Mouse (Mus musculus) thymus, adult 18-20 months (tissue): ENCODE results near the gene Gm45213.

Source experiments
- DNase-seq, 2 experiments: peaks; one replicate each; pipeline ENCODE4 v3.0.0; 2022; ENCODE audit warnings: mixed read lengths in 2 of 2

Gene Gm45213

GRCm38 (mm10) chr7:66043552-66044459 lies at the start of gene Gm45213:
Gene Gm45213, plus strand, starts transcription at chr7:66043602.
- DNase-seq: peak in 1 of 2 experiments; percentile 7

GRCm38 (mm10) chr7:66001035-66001754 lies 42.2 kb upstream of the Gm45213 start:
- no peak for DNase-seq

GRCm38 (mm10) chr7:66001797-66002196 lies 41.6 kb upstream of the Gm45213 start:
- DNase-seq: no peak

GRCm38 (mm10) chr7:66003447-66003846 lies 40.0 kb upstream of the Gm45213 start:
- DNase-seq: no peak

- DNase-seq: no peak
Observed at GRCm38 (mm10) chr7:66003865-66004638, 39.4 kb upstream of the Gm45213 start.

GRCm38 (mm10) chr7:66005066-66005465 lies 38.3 kb upstream of the Gm45213 start:
- DNase-seq: no peak

- DNase-seq: no peak
Observed at GRCm38 (mm10) chr7:66008161-66008891, 35.1 kb upstream of the Gm45213 start.

- no peak for DNase-seq
Observed at GRCm38 (mm10) chr7:66008892-66009273, 34.5 kb upstream of the Gm45213 start.

GRCm38 (mm10) chr7:66010518-66010917 lies 32.9 kb upstream of the Gm45213 start:
- DNase-seq: no peak

GRCm38 (mm10) chr7:66027747-66028146 lies 15.7 kb upstream of the Gm45213 start:
- DNase-seq: no peak

GRCm38 (mm10) chr7:66028766-66029512 lies 14.5 kb upstream of the Gm45213 start:
- DNase-seq: no peak

- no peak for DNase-seq
Observed at GRCm38 (mm10) chr7:66036809-66037208, 6.6 kb upstream of the Gm45213 start.

- no peak for DNase-seq
Observed at GRCm38 (mm10) chr7:66038261-66038660, 5.1 kb upstream of the Gm45213 start.

GRCm38 (mm10) chr7:66038730-66039129 lies 4.7 kb upstream of the Gm45213 start:
- DNase-seq: no peak

- DNase-seq: no peak
Observed at GRCm38 (mm10) chr7:66040026-66040814, 3.2 kb upstream of the Gm45213 start.

GRCm38 (mm10) chr7:66044617-66045016 lies 1.2 kb downstream of the Gm45213 start:
- no peak for DNase-seq

GRCm38 (mm10) chr7:66046921-66047918 lies 3.8 kb downstream of the Gm45213 start:
- DNase-seq: no peak

GRCm38 (mm10) chr7:66047975-66048374 lies 4.6 kb downstream of the Gm45213 start:
- DNase-seq: no peak

GRCm38 (mm10) chr7:66048446-66049230 lies 5.2 kb downstream of the Gm45213 start:
- DNase-seq: no peak
